Mouse (Mus musculus): ENCODE measurements around the gene Slc25a11. TPM values are rescaled to one million over a fixed set of nuclear protein-coding genes. Genes with fewer than 3 reads are reported as not detected.

The Slc25a11 gene
- 108 and 109 TPM in 2 replicates for total RNA-seq (2014; rRNA removed)
- polyA plus RNA-seq (2012; rRNA removed) = 113 and 118 TPM in 2 replicates

- Histone ChIP-seq H3K36me3 (ENCODE audit: control insufficient read depth, insufficient read depth, low read length) (peaks cover 28% of the 10 kb centered on the region), H3K4me1 (ENCODE audit: control insufficient read depth, insufficient read depth, low read length) (peaks cover 20% of the 10 kb centered on the region), H3K27ac (replicated peaks; ENCODE audit: insufficient read depth, low read depth, low read length) (peak within 1 kb of the TSS; percentile 98), H3K4me3 (ENCODE audit: insufficient read depth, low read depth, low read length) (peak within 1 kb of the TSS; percentile 93), H3K9ac (ENCODE audit: low read depth, low read length) (peak within 1 kb of the TSS; percentile 98), H3K27me3 (ENCODE audit: control insufficient read depth, insufficient read depth, low read length) (no peaks in the 10 kb centered on the region), H3K79me2 (ENCODE audit: control insufficient read depth, insufficient read depth, low read length) (peaks cover 19% of the 10 kb centered on the region; the same call in 1 of the 2 replicates)
- peak; percentile 93 for DNase-seq (ENCODE audit: extremely low read depth, low read depth, low spot score)
- TF ChIP-seq CTCF (IDR thresholded peaks at IDR 0.05; ENCODE audit: low read depth, low read length) = no peak
- peak; percentile 91 for TF ChIP-seq POLR2A (IDR thresholded peaks at IDR 0.05; ENCODE audit: extremely low read depth, insufficient read depth, low read length)
- under 1% methylated on average over 63 of the region's 63 CpGs for WGBS
Measured at GRCm38 (mm10) chr11:70646691-70647650, at the start of gene Slc25a11, which contains the start of gene Rnf167. Slc25a11 (minus strand) TSS chr11:70647479. Rnf167 (plus strand) TSS chr11:70647235.

DNA sequence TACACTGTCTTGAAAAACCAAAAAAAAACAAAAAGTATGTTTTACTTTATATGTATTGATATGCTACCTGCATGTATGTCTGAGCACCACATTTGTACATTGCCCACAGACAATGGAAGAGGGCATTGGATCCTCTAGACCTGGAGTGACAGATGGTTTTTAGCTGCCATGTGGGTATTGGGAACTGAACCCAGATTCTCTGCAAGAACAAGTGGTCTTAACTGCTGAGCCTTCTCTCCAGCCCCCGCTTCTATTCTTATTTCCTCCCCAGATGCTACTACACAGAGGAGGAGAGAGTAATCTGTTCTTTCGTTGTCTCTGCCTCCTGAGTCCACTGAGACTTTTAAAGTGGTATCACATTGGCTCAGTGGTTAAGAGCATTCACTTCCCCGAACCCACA, 46.2 kb upstream of the Slc25a11 start:
- 0 out of 2 replicates have a peak, but pooled peaks cover 2% of the 10 kb centered on the region for H3K4me1 ChIP-seq (ENCODE audit: control insufficient read depth, insufficient read depth, low read length)
- DNase-seq (ENCODE audit: extremely low read depth, low read depth, low spot score) = no peak
- H3K9ac ChIP-seq (ENCODE audit: low read depth, low read length) = no peak overlapping the region
- WGBS = 83% methylated on average over 3 of the region's 3 CpGs
- no peaks in the 10 kb centered on the region for H3K27me3 ChIP-seq (ENCODE audit: control insufficient read depth, insufficient read depth, low read length)
- H3K27ac ChIP-seq (replicated peaks; ENCODE audit: insufficient read depth, low read depth, low read length) = no peak overlapping the region
- TF ChIP-seq POLR2A (IDR thresholded peaks at IDR 0.05; ENCODE audit: extremely low read depth, insufficient read depth, low read length) (no peak), CTCF (IDR thresholded peaks at IDR 0.05; ENCODE audit: low read depth, low read length) (no peak)
- no peak overlapping the region for H3K4me3 ChIP-seq (ENCODE audit: insufficient read depth, low read depth, low read length)
- no peaks in the 10 kb centered on the region for H3K36me3 ChIP-seq (ENCODE audit: control insufficient read depth, insufficient read depth, low read length)
- H3K79me2 ChIP-seq (ENCODE audit: control insufficient read depth, insufficient read depth, low read length) = no peaks in the 10 kb centered on the region

DNA sequence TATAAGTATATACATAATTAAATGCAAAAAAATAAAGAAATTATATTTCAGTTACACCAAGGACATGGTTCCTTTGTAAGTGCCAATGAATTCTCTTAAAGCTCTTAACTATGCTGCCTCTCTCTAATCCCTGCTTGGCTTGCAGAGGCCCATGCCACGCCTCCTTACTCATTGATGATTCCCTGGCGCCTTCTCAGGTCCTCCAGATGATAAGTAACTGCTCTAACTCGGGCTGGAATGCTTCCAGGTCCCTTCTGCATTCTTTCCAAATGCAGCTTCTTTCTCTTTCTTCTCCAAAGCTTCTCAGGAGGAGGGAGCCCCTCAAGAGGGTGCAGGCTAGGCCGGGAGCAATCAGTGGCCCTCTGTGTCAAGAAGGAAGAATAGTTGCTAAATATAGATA, 42.3 kb upstream of the Slc25a11 start:
- Histone ChIP-seq H3K27me3 (ENCODE audit: control insufficient read depth, insufficient read depth, low read length) (no peaks in the 10 kb centered on the region), H3K4me3 (ENCODE audit: insufficient read depth, low read depth, low read length) (no peak overlapping the region), H3K79me2 (ENCODE audit: control insufficient read depth, insufficient read depth, low read length) (no peaks in the 10 kb centered on the region), H3K9ac (ENCODE audit: low read depth, low read length) (no peak overlapping the region), H3K27ac (replicated peaks; ENCODE audit: insufficient read depth, low read depth, low read length) (no peak overlapping the region), H3K36me3 (ENCODE audit: control insufficient read depth, insufficient read depth, low read length) (peaks cover 2% of the 10 kb centered on the region; the same call in 1 of the 2 replicates), H3K4me1 (ENCODE audit: control insufficient read depth, insufficient read depth, low read length) (0 out of 2 replicates have a peak, but pooled peaks cover 5% of the 10 kb centered on the region)
- 82% methylated on average over 4 of the region's 4 CpGs for WGBS
- DNase-seq (ENCODE audit: extremely low read depth, low read depth, low spot score) = no peak
- TF ChIP-seq CTCF (IDR thresholded peaks at IDR 0.05; ENCODE audit: low read depth, low read length) (no peak), POLR2A (IDR thresholded peaks at IDR 0.05; ENCODE audit: extremely low read depth, insufficient read depth, low read length) (no peak)

DNA sequence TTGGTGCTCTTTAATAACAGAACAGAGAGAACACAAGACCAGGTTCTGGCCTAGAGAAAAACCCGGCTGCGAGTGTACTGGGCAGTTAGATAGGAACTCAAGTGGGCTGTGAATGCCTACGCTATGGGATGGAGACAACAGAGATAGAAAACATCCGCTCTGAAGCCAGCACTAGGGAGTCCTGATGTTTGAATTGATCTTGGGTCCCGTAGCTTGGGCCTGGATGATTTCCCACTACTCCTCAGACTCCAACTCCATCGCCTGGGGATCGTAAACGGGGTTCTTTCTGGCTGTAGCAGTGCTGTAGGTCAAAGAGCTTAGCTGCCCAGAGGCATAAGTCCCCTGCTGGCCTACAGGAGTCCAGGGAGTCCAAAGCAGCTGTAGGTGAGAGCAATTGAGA, 41.1 kb upstream of the Slc25a11 start:
- WGBS = 17% methylated on average over 8 of the region's 8 CpGs
- peak; percentile 39 for DNase-seq (ENCODE audit: extremely low read depth, low read depth, low spot score)
- Histone ChIP-seq H3K27ac (replicated peaks; ENCODE audit: insufficient read depth, low read depth, low read length) (peak overlapping the region; percentile 8; the same call in 1 of the 2 replicates), H3K4me1 (ENCODE audit: control insufficient read depth, insufficient read depth, low read length) (0 out of 2 replicates have a peak, but pooled peaks cover 5% of the 10 kb centered on the region), H3K79me2 (ENCODE audit: control insufficient read depth, insufficient read depth, low read length) (no peaks in the 10 kb centered on the region), H3K27me3 (ENCODE audit: control insufficient read depth, insufficient read depth, low read length) (no peaks in the 10 kb centered on the region), H3K4me3 (ENCODE audit: insufficient read depth, low read depth, low read length) (peak overlapping the region; percentile 65; the same call in 1 of the 2 replicates), H3K9ac (ENCODE audit: low read depth, low read length) (peak overlapping the region; percentile 94; the same call in 1 of the 2 replicates), H3K36me3 (ENCODE audit: control insufficient read depth, insufficient read depth, low read length) (peaks cover 2% of the 10 kb centered on the region; the same call in 1 of the 2 replicates)
- TF ChIP-seq POLR2A (IDR thresholded peaks at IDR 0.05; ENCODE audit: extremely low read depth, insufficient read depth, low read length) (no peak), CTCF (IDR thresholded peaks at IDR 0.05; ENCODE audit: low read depth, low read length) (no peak)

GRCm38 (mm10) chr11:70687601-70688199, 40.4 kb upstream of the Slc25a11 start, which contains the start of gene Camta2:
Camta2 (minus strand) TSS chr11:70688105.
- Histone ChIP-seq H3K9ac (ENCODE audit: low read depth, low read length) (peak within 1 kb of the TSS; percentile 94), H3K27ac (replicated peaks; ENCODE audit: insufficient read depth, low read depth, low read length) (peak within 1 kb of the TSS; percentile 58), H3K4me1 (ENCODE audit: control insufficient read depth, insufficient read depth, low read length) (0 out of 2 replicates have a peak, but pooled peaks cover 5% of the 10 kb centered on the region), H3K36me3 (ENCODE audit: control insufficient read depth, insufficient read depth, low read length) (peaks cover 2% of the 10 kb centered on the region; the same call in 1 of the 2 replicates), H3K27me3 (ENCODE audit: control insufficient read depth, insufficient read depth, low read length) (no peaks in the 10 kb centered on the region), H3K4me3 (ENCODE audit: insufficient read depth, low read depth, low read length) (peak within 1 kb of the TSS; percentile 65), H3K79me2 (ENCODE audit: control insufficient read depth, insufficient read depth, low read length) (no peaks in the 10 kb centered on the region)
- peak; percentile 43; the same call in 1 of the 2 replicates for TF ChIP-seq POLR2A (IDR thresholded peaks at IDR 0.05; ENCODE audit: extremely low read depth, insufficient read depth, low read length)
- TF ChIP-seq CTCF (IDR thresholded peaks at IDR 0.05; ENCODE audit: low read depth, low read length) = peak; percentile 35
- peak; percentile 51 for DNase-seq (ENCODE audit: extremely low read depth, low read depth, low spot score)
- under 1% methylated on average over 52 of the region's 55 CpGs for WGBS
